Mouse (Mus musculus) urinary bladder, adult 18-20 months (tissue): ENCODE data around the gene Larp6.
A peak's percentile ranks its signal among the peaks of the same experiment; 100 is the strongest.

Experiments used
- DNase-seq, 2 experiments: peaks; one replicate each; pipeline ENCODE4 v3.0.0; 2022; ENCODE audit warnings: low spot score in 2 of 2, mixed read lengths in 2 of 2

Larp6 gene

DNA sequence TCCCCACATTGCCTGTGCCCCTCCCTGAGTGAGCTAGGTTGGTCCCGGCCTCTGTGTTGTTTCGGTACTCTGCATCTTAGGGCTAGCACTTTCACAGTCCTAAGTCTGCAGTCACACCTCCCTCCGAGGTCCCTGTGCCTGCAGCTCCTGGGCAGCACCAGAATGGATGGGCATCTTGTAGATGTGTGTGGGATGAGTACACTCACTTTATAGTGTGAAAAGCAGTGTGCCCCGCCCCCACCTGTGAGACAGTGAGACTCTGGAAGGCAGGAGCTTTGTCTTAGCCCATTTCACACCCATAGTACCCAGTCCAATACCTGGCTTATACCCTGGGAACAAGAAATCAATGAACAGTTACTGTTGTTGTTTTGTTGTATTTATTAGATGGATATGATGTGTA lies 2.5 kb downstream of the Larp6 start:
- DNase-seq: no peak

DNA sequence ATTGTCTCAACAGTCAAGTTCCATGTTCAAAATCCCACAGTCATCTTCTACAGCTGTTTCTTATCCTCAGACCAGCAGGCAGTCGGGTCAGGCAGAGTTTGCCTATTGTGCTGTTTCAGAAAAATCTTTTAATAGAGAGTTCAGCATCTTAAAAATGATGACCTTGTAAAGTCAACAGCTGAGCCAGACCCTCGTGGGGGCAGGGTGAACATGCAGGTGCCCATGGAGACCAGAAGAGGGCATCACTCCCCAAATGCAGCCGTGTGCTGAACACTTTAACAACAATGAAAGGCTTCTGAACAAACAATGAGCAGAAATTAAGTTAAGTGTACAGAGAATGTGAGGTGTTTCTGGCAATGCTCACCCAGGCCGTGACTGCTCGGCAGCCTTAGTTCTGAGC lies 3.0 kb downstream of the Larp6 start:
- DNase-seq: no peak

DNA sequence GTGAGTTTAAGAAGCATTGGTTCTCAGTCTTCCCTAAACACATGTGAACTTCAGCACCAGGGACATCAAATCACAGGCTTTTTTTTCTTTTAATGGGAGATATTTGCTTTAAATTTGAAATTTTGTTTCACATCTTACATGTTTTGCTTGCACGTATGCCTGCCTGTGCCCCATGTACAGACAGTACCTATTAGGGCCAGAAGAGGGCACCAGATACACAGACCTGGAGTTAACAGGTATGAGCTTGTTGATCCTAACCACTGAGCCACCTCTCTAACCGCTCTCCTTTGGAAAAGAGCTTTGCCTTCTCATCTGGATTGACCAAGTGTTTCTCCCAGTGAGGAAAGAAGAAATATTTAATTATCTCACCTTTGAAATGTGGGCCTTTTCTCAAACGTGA lies 5.5 kb downstream of the Larp6 start:
- peak in 1 of 2 experiments; percentile 48 for DNase-seq

DNA sequence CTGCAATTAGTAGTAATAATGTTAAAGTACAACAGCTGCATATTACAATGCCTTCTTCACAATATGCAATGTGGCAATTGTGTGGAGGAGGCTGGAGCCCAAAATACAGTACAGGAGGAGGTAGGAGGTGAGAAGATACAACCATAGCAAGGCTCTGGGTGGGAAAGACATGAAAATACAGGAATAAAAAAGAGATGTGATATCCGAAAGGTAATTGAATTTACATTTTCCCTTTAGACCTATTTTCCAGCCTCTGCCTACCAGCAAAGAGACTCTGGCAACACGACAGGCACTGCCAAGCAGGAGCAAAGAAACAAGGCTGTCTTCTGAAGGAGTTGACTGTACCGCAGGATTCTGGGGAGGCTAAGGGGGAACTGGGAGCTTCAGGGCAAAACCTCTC lies 6.9 kb downstream of the Larp6 start:
- no peak for DNase-seq

DNA sequence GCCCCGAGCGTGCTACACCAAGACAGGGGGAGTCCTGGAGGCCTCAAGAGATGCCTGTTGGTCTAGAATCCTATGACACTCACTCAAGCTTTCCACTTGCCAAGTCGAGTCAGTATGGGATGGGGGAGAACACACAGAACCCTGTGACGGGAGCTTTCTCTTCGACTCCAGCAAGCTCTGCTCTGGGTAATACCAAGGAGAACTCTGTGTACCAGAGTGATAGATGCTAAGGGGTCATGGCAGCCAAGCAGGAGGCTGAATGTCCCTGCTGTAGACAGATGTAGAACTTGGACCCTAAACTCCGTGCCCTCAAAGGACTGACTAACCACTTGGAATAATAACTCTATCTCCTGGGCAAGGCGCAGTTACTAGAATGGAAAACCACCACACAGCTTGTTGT lies 12.2 kb downstream of the Larp6 start:
- DNase-seq: no peak

DNA sequence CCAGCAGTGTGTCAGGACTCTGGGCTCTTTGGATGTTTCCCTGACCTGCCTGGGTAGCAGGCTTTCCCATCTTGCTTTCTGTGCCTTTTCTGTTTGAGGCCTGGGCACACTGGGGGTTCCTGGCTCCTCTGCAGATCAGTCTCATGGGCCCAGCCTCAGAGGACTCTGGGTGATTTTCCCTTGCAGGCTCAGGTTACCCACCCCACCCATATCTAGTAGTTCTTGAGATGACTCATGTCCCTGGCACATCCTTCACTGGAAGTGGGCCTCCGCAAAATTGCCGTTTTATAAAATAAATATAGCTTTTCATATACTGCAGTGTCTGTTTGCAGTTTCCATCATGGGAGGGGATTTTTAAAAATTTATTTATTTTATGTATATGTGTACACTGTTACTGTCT lies 21.5 kb downstream of the Larp6 start:
- DNase-seq: no peak

DNA sequence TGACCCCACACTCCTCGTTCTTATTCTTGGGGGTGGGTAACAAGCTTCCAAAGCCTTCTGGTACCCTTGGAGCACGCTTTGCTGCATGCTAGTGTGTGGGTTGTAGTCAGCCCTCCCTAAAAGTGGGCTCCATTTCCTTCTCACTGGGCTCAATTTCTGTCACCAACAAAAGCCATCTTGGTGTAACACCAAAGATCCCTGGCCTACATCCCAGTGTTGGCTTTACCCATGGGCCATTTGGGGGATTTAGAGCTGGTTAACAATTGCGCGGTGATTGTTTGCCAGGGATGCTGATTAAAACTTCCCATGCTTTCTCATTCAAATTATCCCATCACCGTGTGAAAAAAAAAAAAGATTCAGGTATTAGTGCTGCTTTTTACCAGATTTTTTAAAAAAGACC lies 26.3 kb downstream of the Larp6 start:
- no peak for DNase-seq

DNA sequence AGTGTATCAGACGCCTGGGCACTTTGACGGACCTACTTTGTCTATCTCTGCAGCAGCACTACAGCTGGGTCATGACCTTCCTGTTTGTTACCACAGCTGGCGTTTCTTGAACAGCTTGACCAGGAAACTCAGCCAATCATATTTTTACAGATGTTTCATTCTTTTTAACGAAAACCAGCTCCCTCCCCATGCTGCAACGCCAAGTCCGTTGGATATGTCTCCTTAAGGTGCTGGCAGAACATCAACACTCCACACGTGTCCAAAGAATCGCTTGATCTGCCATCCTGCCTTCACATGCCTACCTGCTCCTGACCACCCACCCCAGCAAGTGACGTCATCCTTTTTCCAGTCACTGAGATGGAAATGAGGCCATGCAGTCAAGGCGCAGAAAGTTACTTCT lies 28.6 kb downstream of the Larp6 start:
- DNase-seq: no peak

DNA sequence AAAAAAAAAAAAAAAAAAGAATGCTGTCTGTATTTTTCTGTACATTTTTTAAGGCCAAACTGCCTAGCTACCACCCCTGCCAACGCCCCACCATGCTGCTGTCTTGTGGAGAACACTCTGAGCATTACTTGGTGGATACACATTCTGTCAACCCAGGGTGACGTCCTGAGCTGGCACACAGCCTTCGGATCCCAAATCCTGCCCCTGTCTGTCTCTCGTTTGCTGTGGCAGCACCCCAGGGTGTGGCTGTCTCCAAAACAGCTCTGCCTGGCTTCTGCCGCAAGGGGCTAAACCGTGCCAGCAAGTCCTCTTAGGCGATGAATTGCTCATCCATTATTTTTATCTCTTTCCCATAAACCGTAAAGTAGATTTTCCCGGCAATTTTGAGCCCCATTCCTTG lies 29.7 kb downstream of the Larp6 start:
- DNase-seq: peak; percentile 38 to 69

DNA sequence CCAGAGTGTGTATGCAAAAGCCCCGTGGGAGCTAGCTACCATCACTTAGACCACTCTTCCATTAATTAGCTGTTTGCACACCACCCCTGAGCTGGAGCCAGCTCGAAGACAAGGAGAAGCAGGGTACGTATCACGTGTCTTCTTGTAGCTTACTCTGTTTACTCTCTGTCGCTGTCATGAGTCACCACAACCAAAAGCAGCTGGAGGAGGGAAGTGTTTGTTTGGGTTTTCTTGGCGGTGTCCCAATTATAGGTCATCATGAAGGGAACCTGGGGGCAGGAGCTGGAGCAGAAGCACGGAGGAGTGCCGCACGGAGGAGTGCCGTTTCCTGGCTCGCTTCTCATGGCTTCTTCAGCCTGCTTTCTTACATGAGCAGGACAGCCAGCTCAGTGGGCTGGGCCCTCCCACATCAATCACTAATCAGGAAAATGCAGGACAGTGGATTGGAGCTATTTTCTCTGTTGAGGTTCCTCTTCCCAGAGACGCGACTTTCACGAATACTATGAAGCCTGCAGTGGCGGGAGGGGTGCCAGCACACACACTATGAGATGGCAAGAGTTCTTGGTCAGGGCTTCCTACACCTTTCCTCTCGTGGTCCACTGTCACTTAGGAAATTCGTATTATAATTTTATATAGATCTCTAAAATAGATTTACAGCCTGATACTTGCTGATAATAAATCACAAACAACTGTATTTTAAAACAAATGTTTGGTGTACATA lies 30.6 kb downstream of the Larp6 start:
- DNase-seq: peak; percentile 46 to 84

DNA sequence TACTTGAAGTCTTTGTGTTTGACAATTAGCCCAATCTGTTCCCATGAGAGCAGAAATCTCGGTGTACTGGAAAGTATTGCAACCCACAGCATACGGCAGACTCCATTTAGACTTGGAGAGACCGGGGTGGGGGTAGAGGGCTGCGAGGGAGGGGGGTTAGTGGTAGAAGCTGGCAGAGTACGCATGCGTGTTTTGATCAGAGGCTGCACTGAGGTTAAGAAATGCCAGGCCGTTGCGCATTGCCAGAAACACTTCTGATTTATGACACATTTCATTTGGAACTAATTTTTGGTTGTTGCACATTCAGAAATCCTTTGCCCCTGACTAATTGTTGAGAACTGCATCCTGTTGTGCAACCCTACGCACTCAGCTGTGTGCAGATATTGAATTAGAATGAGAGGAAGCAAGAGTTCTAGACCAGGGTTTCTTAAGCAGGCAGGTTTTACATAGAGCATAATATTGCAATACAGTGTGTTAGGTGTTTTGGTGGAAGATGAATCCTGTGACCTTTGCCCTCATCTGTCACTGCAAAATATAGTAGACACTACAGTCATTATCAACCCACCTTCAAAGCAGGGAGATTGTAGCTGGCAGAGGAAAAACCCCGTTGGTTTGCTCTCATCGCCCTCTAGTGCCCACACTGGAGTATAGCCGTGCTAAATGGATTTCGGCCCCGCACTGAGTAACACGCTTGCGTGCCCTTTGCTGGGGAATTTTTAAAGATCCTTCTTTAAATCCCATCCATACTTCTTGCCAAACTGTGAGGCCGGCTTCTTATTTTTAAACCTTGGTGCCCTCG lies 31.6 kb downstream of the Larp6 start:
- DNase-seq: peak in 1 of 2 experiments; percentile 28

DNA sequence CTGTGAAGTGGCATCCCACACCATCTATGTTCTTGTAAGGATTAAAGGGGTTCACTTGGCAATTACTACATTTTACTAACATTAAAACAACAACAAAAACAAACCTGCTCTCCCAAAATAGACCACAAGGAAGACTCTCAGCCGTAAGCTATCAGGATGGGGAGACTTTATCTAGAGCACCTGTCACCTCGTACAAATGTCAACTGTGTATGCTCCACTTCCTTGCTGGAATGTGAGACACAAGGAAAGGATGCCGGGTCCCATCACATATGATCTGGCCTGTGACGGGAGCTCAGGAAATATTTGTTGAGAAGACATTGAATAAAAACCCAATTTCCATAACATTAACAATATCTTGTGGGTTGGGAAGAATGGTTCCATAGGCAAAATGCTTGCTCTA lies 32.2 kb downstream of the Larp6 start:
- no peak for DNase-seq

DNA sequence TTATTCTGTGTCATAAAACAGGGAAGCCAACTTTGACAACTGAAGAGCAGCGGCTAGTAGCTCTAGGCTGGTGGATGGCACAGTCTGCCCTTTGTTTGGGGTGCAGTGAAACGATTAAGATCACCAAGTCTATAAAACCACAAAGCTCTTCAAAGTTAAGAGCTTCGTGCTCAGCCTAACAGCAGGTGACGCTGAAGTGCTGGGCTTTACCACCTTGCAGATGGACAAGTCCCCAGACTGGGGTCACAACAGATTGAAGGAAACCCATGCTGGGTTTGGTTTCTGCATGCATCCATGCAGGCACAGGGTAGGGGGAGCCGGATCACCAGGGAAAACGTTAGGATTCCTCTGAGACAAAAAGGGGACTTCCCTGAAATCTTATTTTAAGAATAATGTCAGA lies 33.8 kb downstream of the Larp6 start:
- DNase-seq: no peak

DNA sequence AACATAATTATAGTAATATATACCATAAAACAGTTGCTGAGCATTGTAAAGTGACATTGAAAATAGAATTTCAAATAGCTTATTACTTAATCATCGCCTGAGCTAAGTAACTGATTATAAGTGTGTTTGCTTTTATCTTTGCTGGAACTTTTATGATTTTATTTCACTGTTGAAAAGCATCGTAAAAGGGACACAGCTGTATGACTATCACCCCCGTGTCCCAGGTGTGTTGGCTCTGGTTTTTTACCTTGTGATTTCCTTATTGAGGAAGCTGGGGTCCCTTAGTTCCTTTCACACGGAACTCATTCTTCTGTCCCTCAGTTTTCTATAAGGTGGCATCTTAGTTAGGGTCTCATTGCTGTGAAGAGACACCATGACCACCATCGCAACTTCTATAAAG lies 34.9 kb downstream of the Larp6 start:
- DNase-seq: no peak

DNA sequence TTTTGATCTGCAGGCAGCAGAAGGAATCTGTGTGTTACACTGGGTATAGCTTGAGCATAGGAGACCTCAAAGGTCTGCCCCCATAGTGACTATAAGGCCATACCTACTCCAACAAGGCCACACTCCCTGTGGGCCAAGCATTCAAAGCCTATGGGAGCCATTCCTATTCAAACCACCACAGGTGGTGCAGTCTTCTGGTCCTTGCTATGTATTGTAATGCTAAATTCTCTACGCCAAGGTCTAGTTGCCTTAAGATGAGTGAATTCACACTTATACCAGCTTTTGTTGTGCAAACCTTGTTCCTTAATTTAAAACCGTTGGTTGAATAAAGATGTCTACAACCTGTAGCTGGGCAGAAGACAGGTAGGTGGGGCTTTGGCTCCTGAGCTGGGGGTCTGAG lies 35.4 kb downstream of the Larp6 start:
- no peak for DNase-seq

DNA sequence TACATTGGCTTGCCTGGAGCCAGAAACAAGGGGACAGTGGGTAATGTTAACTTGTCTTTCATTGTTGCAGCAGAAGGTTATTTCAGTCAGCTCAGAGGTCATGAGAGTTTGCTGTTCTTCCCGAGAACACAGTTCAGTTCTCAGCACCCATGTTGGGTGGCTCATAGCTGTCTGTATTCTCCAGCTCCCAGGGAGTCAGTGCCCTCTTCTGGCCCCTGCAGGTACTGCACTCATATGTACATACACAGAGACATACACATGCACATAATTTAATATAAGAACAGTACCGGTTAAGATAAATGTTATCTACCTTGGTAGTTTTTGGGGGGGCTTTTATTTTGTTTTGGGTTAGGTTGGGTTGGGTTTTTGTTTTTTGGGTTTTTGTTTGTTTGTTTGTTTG lies 36.3 kb downstream of the Larp6 start:
- no peak for DNase-seq

DNA sequence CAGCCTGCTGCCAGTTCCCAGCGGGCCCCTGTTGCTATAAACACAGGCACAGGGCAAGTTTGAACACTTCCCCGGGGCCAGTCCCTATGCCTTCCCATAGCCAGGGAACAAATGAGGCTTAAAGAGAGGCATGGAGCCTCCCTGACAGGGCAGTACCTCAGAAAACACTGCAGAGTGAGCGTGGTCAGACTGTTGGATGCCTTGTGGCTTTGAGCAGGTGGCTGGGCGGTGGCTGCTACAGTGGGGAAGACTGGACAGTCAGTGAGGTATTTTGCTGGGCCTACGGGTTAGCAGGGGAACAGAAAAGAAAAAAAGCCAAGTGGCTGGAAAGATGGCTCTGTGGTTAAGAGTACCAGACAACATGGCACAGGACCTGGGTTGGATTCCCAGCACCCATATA lies 38.3 kb downstream of the Larp6 start:
- no peak for DNase-seq

DNA sequence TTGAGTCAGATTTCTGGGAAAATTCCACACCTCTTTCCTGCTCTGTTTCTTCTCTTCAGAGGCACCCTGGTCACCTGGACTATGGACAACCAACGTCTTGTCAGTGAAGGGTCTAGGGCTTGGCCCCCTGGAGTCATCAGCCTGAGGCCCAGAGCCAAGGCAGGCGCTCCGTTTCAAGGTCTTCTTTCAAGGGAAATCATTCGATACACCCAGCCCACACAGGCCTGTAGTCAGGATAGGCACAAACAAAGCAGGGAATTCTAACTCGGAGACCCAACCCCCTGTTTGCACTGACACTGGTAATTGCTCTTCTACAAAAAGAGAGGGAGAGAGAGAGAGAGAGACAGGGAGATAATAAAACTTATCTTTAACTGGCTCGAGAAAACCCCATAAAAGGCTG lies 39.2 kb downstream of the Larp6 start:
- DNase-seq: no peak

DNA sequence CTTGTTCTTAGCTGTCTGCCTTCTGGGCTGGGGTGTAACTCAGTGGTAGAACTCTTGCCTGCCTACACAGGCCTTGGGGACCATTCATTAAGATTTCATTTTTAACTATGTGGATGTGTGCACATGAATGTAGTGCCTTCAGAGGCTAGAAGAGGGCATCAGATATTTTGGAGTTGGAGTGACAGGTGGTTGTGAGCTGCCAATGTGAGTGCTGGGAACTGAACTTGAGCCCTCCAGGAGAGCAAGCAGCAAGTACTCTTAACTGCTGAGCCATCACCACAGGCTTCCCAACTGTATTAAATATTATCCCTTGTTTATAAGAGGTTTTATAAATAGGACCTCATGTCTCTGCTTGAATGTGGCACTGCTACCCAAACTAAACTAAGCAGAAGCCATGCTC lies 39.8 kb downstream of the Larp6 start:
- DNase-seq: no peak

DNA sequence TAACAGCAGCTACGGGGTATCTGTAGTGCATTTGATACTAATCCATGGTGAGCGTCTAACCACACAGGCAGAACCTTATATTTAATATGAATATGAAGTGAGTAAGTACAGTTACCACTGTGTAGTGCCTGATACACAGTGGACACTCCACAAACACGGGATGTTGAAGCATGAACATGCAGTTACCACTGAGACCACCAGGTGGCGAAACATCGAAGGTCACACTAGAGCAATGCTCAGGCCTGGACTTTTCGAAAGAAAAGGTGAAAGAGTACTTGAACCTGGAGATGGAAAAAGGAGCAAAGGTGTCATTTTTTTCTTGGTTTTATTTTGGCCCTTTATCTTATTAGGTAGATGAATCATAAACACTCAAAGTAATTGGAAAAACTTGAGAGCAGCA lies 43.5 kb downstream of the Larp6 start:
- peak in 1 of 2 experiments; percentile 59 for DNase-seq

DNA sequence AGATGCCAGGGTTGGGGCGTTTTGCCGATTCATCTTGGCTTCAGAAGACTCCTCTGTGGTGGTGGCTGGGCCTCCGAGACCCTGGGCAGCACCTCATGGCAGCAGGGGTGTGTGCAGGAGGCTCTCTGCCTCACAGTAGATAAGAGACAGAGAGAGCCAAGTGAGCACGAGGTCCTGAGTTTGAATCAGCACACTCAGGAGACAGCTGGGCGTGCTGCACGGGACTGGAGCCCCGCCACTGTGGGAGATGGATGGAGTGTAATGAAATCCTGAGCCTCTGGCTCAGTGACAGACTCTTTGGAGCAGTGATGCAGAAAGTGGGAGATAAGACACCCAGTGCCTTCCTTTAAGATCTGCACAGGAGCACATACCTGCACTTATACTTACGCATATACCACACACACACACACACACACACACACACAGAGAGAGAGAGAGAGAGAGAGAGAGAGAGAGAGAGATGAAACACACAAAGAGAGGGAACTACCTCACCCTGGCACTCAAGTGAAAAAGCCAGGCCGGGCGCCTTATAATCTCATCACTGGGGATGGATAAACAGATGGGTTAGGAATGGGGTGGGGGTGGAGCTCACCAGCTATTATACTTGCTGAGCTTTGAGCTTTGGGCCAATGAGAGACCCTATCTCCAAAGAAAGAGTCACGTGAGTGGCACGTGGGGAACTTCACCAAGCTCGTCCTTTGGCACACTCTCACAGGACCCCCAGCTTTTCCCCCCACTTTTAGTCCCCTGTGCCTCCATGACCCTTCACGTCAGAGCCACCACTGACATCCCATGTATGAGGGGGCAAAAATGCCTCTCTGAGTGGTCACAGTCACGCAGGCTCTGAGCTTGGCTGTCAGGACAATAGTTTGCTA lies 44.3 kb downstream of the Larp6 start:
- no peak for DNase-seq

DNA sequence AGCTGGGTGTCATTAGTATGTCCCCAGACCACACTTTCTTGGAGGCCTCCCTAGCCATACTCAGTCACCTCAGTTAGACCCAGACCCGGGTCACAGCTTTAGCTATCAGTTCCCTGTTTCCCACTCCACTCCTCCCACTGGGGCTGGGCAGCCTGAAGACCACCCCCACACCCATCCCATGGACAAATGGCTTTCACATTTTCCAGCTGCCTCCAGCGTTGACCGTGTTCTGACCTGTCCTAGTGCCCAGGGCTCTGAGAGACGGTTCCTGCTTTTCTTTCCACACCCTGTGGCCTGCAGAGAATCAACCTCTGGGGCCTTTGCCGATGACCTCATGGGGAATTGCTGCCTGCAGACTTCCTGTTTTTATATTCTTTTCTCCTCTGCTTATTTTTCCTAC lies 45.0 kb downstream of the Larp6 start:
- DNase-seq: no peak
